Mouse (Mus musculus) layer of hippocampus, postnatal 25 days (tissue): ENCODE results near the gene H2-Aa. TPM values are rescaled to one million over a fixed set of nuclear protein-coding genes. Genes with fewer than 3 reads are reported as not detected.
A peak's percentile ranks its signal among the peaks of the same experiment; 100 is the strongest.

Experiments used
- DNase-seq, 2 experiments: peaks; one replicate each; pipeline ENCODE4 v3.0.0; 2022; ENCODE audit warnings: mixed read lengths in 2 of 2, low spot score in 1 of 2; ENCODE audit errors: extremely low spot score in 1 of 2
- total RNA-seq, 2 experiments: library from RNA; stranded (reverse); gene quantifications; 2 replicates each; pipeline ENCODE4 v1.2.3; 2021

H2-Aa gene
- total RNA-seq, 2 experiments from 2014 or later, result 1.1 to 1.3 TPM

GRCm38 (mm10) chr17:34300691-34301566, 13.3 kb upstream of the H2-Aa start:
- no peak for DNase-seq

- no peak for DNase-seq
These were observed 12.4 kb upstream of the H2-Aa start for GRCm38 (mm10) chr17:34300071-34300470.

GRCm38 (mm10) chr17:34299356-34299755, 11.7 kb upstream of the H2-Aa start:
- DNase-seq, result no peak

DNA sequence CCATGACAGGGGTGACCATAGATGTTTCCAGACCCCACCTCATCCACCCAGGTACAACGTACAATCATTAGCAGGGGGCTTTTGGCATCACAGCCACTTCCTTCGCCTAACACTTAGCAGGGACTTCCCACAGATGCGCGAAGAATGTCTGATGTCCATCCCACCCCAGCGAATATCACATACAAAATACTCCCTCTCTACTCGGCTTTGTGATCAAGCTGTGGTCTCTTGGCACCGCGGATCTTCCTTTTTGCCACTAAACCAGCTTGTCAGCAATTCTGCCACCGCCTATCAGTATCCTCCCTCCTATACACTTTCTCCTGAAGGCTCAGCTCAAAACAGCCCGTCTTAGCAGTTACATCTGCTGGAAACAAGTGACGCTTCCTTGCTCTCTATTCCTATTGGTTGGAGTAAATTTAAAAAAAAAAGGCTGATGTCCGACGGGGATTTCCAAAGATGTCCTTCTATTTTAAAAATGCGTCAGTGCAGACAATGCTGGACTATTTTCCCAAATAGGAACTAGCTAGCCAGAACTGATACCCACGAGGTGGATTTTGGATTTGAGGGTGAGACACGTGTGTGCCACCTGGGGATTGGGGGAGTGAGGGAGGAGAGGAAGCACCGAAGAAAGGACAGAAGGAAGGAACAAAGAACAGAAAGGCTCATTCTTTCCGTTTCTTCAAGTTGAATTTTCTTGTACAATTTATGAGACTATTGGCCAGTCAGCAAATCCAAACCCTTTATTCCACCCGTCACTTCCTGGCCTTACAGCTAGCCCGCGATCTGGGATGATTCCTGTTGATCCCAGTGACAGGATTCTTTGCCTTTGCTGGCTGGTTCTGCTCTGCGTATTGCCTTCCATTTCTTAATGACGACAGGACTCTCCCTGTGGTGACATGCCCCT, 8.5 kb upstream of the H2-Aa start:
- DNase-seq, result no peak

GRCm38 (mm10) chr17:34295307-34295706, 7.7 kb upstream of the H2-Aa start:
- DNase-seq, result no peak

GRCm38 (mm10) chr17:34294249-34294648, 6.6 kb upstream of the H2-Aa start:
- no peak for DNase-seq

DNA sequence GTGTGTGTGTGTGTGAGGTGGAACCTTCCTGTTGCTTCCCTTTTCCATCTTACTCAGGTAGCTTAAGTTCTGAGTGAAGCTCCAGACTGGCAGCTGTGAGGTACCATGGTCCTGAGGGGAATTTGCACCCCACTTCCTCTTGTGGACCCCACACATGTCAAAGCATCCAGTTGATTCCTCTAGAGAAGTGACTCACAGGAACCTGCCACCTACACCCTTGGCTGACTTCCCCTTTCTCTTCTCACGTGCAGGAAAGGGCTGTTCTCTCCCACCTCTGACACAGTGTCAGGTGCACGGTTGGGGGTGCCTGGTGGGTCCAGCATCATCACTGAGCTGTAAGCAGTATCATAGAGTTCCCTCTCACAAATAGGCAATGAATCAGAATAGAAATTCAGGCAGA, 5.9 kb upstream of the H2-Aa start:
- no peak for DNase-seq

GRCm38 (mm10) chr17:34292570-34292969, 4.9 kb upstream of the H2-Aa start:
- no peak for DNase-seq

GRCm38 (mm10) chr17:34291609-34292008, 4.0 kb upstream of the H2-Aa start:
- peak; percentile 59 to 83 for DNase-seq

GRCm38 (mm10) chr17:34288131-34288530, 508 bp upstream of the H2-Aa start:
- DNase-seq, result no peak

DNA sequence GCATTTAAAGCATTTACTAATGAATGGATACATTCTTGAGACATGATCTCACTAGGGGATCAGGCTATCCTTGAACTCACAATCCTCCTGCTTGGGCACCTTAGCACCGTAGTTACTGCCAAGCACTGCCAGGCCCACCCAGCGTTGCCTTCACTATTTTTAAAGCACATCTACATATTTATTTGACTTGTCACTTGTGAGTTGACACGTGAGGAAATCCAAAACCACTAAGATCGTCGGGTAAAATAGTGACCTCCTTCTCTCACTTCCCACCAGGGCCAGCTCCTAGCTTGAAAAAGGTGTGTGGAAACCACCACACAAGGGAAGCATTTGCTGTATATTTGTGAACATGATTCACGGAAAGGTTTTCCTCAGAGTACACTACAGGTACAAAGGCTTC, 624 bp downstream of the H2-Aa start:
- DNase-seq, result no peak

DNA sequence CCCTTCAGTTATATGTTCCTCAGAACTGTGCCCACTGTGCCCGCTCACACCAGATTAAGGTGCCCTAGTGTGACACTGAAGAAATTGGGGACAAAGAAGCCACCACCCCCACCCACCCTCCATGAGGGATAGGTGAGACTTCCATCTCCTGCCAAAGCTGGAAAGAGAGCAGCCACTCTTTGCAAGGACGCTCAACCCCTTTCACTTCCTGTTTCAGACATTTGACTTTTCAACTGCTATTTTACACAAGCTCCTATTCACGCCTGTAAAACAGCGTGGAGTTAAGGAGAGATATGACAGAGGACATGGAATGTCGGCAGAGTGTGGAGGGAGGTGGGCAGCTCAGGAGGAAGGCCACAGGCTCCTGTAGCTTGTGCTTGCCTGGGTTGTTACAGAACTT, 1.1 kb downstream of the H2-Aa start:
- no peak for DNase-seq

DNA sequence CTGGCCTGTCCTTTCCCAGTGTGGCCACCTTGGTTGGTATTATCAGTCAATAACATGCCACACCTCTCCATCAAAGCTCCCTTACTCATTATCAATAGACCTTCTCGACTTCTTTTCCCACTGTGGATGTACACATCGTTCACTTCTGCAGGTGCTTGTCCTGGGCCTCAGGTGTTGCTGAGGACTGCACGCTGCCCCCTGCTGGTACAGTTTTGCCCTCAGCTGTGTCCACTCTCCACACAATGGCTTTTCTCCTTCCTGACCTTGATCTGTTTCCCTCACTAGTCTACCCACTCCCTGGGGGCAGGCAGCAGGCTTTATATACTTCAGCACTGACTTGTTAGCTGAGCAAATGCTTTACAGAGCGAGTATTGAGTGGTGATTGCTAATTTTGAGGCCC, 1.8 kb downstream of the H2-Aa start:
- DNase-seq, result no peak

- DNase-seq, result no peak
These were observed 2.3 kb downstream of the H2-Aa start for GRCm38 (mm10) chr17:34285371-34285770.

DNA sequence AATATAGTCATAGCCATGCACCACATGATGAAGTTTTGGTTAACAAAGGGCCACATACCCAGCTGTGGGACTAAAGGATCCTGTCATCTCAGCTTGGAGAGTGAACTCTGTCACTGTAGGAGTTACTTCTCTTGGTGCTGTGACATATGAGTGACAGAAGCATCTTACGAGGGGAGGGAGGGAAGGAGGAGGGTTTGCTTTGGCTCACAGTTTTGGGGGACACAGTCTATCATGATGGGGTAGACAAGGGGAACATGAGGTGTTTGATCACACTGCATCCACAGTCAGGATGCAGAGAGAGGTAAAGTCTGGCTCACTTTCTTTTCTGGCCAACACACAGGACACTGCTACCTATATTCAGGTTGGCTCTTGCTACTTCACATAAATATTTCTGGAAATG, 5.8 kb downstream of the H2-Aa start:
- DNase-seq, result no peak

DNA sequence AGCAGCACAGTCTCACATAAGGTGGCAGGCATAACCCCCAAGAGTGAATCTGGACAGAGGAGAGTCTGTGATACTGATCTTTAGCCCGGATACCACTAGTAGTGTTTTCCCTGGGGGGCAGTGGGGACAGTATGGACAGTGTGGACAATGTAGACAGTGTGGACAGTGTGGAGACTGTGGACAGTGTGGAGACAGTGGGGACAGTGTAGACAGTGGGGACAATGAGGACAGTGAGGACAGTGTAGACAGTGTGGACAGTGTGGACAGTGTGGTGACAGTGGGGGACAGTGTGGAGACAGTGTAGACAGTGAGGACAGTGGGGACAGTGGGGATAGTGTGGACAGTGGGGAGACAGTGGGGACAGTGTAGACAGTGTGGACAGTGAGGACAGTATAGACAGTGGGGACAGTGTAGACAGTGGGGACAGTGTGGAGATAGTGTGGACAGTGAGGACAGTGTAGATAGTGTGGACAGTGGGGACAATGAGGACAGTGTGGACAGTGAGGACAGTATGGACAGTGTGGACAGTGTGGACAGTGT, 7.1 kb downstream of the H2-Aa start:
- DNase-seq, result no peak

GRCm38 (mm10) chr17:34272102-34272501, 15.5 kb downstream of the H2-Aa start:
- DNase-seq, result no peak

- DNase-seq, result no peak
These were observed 16.7 kb downstream of the H2-Aa start for GRCm38 (mm10) chr17:34270940-34271339.

DNA sequence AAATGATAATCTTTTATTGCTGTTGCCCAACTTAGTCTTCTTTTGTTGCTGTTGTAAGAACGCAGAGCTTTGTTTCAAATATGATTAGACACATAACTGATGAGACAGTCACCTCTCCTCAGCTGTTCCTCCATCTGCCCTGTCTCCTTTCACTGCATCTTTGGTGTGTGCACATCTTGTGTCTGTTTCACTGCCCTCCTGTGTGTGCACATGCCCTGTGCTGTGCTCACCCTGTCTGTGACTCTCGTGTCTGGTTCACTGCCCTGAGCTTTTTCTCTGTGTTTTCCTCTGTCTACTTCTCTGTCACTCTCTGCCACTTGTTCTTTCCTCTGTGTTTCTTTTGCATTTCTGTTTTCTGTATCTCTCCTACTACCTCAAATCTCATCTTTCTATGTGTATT, 17.4 kb downstream of the H2-Aa start:
- no peak for DNase-seq

- DNase-seq, result no peak
These were observed 17.8 kb downstream of the H2-Aa start for GRCm38 (mm10) chr17:34269817-34270216.

- no peak for DNase-seq
These were observed 18.9 kb downstream of the H2-Aa start for GRCm38 (mm10) chr17:34268748-34269147.
